Mouse (Mus musculus) neutrophil, adult 5-6 weeks (primary cell): Measurements from ENCODE around the gene Frmpd4. TPM values are rescaled to one million over a fixed set of nuclear protein-coding genes. Genes with fewer than 3 reads are reported as not detected.

ENCODE experiments used
- ATAC-seq: fragments of 151-379, 151-347 bp; 2 replicates; pipeline ENCODE4 v1.8.0; 2017; ENCODE audit warnings: mild to moderate bottlenecking, moderate TSS enrichment; ENCODE audit not compliant: insufficient number of reproducible peaks, poor library complexity, low FRiP score, severe bottlenecking; ENCODE audit errors: extremely low read depth
- total RNA-seq: library from RNA; stranded (forward); fragments of 200-1000 nt; gene quantifications from 2 replicates; pipeline ENCODE4 v1.2.3, GENCODE M21; 2017

Gene Frmpd4
- total RNA-seq, 1 experiment from 2014 or later = not detected

GRCm38 (mm10) chrX:168163001-168163400 lies 414.0 kb downstream of the Frmpd4 start:
- no peak for ATAC-seq

- ATAC-seq = no peak
Measured at GRCm38 (mm10) chrX:168158866-168159265, 418.2 kb downstream of the Frmpd4 start.

GRCm38 (mm10) chrX:168141051-168141450 lies 436.0 kb downstream of the Frmpd4 start:
- ATAC-seq = no peak

GRCm38 (mm10) chrX:168124043-168124442 lies 453.0 kb downstream of the Frmpd4 start:
- no peak for ATAC-seq

GRCm38 (mm10) chrX:168123589-168123965 lies 453.5 kb downstream of the Frmpd4 start:
- ATAC-seq = no peak

- no peak for ATAC-seq
Measured at GRCm38 (mm10) chrX:168122806-168123588, 454.0 kb downstream of the Frmpd4 start.

DNA sequence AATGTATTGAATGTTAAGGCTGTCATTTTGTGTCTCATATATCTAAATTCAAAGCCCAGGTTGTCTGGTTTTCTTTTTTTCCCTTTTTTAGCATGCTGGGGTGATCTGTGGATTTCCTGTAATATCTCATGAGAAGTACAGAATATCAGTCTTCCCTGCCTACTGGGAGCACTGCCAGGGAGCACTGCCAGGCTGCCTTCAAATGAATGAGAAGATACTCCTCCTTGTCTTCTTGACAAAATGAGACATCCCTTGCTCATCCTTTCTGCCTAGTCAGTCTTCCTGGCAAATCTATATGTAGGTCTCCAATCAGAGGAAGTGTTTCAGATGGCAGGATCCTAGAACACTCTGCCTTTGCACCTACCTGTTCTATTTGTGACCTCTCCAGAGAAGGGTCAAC lies 535.4 kb downstream of the Frmpd4 start:
- ATAC-seq = no peak

GRCm38 (mm10) chrX:168020574-168021145 lies 556.4 kb downstream of the Frmpd4 start:
- no peak for ATAC-seq

DNA sequence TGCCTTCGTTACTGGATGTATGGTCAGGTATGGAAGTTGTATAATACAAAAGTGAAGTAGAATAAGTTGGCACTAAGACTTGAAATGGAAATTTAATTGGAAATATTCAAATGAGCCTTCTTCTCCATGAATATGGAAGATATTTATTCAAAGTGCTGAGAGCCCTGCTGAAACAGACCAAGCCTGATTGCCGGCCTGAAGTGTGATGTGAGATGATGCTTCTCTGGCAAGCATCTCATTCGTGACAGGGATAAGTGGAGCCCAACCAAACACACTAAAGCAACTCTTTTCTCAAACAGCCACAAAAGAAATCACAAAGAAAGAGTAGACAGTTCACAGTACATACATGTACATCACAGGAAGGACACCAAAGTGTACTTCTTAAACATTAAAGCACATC lies 559.2 kb downstream of the Frmpd4 start:
- ATAC-seq = no peak

DNA sequence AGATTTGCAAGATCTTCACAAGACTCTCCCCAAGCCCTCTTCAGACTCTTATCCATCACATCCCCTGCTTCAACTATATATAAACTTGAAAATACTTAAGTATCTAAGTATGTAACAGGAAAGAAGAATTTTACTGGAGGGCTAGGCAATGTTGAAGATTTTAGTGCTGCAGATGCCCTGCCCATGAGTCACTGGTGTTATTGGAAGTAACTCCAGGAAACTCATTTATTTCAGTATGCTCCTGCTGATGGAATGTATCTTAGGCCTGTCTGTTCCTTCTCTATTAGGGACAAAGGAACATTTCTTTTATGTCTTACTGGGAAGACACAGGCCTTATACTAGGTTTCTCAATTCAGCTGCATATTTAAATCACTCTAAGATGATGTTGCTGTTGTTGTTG lies 592.2 kb downstream of the Frmpd4 start:
- no peak for ATAC-seq

GRCm38 (mm10) chrX:167951207-167951606 lies 625.8 kb downstream of the Frmpd4 start:
- ATAC-seq = no peak

GRCm38 (mm10) chrX:167909483-167909882 lies 667.5 kb downstream of the Frmpd4 start:
- ATAC-seq = no peak

DNA sequence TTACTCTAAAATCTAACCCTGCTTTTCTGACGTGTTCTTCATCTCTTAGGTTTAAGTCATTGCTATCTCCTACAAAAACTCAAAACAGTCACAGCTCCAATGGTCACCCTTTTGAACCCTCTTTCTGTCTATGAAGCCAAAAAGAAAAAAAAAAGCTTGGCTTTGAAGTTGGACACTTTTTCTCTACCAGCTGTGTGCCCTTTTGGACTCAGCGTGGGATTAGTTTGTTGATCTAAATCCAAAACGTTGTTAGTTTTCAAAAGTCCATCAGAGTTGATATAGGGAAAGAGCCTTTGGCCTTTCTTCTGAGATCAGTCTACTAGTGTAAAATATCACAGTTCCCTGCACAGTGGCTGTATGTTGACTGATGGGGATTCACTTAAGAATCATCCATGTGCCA lies 676.0 kb downstream of the Frmpd4 start:
- ATAC-seq = no peak

DNA sequence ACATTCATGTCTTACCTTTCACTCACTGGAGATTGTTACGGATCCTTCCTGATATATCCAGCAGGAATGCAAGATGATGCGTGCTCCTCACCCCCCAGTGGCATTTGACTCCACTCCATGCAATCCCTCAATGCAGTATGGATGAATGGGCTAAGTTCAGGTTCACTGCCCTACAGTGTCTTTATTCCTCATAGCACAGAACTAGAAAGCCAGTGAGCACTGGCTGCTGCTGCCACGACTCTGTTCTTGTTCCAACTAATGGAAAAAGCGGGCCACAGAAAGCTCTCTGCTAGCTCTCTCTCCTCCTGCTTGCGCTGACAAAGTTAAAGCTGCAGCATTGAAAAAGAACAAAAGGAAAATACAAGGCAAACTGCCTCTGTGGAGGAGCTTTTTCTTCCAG lies 722.2 kb downstream of the Frmpd4 start:
- ATAC-seq = no peak

DNA sequence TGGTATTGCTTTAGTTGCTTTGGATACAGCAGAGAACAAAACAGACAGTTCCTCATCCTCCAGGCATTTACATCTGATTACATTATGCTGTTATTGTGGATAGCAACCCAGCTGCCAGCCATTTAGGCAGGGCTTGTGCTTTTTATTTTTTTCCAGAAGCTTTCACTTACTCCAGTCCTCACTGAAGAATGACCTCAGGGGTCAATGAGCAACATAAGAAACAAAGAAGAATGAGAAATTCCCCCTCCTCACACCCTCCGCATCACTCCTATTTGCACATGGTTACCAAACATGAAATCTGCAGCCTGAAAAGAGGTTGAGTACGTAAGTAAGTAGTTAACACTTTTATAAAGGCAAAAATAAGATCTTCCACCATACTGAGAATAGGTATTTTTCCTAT lies 744.5 kb downstream of the Frmpd4 start:
- no peak for ATAC-seq

DNA sequence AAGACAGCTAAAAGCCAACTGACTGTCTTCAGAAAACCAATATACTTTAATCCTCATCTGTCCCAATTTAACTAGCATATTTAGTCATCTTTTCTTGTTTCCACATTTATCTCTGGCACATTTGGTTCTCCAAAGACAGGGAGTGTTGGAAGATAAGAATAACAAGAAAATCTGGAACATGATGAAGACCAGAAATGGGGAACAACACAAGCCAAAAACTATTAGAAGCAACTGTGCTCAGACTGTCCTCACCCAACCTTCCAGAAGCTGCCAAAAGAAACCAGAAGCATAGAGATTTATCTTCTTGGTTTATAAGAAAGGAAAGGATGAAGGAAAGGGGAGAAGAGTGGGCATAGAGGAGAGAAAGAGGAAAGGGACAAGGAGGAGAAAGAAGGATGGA lies 748.6 kb downstream of the Frmpd4 start:
- ATAC-seq = no peak

DNA sequence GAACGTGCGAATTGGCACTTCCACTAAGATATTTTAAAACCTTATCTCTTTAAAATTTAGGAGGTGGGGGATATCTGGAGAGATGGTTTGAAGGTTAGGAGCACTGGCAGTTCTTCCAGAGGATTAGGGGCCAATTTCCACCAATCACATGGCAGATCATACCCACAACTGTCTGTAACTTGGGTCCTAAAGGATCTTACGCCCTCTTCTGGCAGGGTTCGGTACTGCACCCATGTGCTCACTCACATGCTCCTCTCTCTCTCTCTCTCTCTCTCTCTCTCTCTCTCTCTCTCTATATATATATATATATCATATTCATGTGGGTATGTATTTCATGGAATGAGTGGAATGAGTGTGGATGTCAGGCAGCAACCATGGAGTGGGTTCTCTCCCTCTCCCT lies 759.7 kb downstream of the Frmpd4 start:
- ATAC-seq = no peak

DNA sequence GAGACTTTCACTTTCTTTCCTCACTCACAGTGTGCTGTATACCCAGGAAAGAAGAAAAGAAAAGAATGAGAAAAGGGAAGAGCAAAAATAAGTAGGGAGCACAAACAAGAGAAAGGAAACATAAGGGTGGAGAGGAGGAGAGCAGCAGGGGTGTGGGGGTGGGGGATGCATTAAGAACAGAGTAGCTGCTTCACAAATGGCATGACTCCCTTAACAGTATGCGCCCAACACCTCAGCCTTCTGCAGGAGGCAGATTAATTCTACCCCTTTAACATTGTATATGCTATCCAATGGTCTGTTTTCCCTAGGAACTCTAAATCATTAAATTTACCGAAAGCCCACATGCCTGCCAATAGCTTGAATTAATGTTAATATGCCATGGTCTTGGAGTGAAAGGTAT lies 766.9 kb downstream of the Frmpd4 start:
- no peak for ATAC-seq

DNA sequence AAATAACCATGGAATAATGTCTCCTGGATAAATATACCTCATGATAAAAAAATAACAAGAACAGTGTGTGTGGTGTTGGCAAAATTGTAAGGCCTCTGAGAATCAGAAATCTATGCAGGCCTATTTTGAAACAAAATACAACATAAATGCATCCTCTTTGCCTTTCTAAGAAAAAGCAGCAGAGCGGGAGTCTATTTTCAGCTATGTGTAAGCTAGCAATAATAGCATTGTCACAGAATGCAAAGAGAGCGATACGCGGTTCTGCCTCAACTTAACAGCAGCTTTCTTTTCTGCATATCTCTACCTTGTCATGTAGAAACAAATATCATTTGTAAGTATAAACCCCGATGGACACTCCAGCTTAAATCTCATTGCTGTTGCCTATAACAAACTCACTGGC lies 768.5 kb downstream of the Frmpd4 start:
- ATAC-seq = no peak

GRCm38 (mm10) chrX:167788737-167789136 lies 788.3 kb downstream of the Frmpd4 start:
- ATAC-seq = no peak

DNA sequence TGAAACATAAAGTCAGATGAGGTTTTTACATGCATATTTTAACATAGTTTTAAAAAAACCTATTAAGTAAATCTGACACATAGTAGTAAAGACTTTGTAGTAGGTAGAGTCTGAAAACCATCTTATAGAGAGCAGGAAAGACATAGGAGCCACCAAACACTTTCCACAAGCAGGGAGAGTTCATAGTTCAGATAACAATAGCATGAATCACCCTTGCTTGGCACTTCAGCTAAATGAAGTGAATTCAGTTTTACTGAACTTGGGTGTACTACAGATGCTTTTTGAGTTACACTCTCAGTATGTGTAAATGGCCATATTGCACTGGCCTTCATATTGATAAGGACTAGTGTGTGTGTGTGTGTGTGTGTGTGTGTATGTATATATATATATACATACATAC lies 793.5 kb downstream of the Frmpd4 start:
- no peak for ATAC-seq
